Comparison of ENCODE assay signal across 9 mouse cellular contexts in the genomic region with DNA sequence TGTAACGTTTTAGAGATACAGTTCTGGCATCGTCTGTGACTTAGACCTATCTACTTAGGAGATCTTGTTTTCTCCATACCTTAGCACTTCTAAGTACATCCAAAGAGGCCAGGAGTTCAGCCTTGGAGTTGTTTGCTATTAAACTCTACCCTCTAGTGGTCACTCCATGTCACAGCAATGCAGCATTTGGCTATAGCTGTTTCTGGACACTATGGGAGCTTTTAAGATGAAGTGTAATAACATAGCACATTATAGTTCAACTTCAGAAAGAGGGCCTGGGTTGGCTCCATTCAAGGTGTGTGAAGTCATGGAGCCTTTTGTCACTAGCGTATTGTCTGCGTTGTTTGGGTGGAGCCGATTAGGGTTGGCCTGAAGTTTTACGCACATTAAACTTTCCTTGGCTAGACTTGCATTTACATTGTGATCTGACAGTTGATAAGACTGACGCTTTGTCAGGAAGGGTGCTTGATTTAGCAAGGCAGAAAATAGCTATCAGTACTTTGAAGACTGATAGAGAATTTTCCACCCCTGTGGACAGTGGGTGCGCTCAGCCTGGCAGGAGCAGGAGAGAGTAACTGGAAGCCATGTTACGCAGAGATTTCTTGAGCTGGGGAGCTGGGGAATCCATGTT.
DNase-seq lines count a peak whose midpoint lies in the region; ATAC-seq and TF ChIP-seq lines count a peak whose summit lies in the region.
"Had no signal": no experiment of that assay in that cellular context is flagged by ENCODE, and none has a peak within 500 bp of the region (broad histone marks: within the 10 kb centered on the region; RNA-seq: fewer than 3 reads in every experiment).

No protein-coding gene starts in this region.

- no peak overlapping the region for H3K4me2 ChIP-seq in forebrain, postnatal 0 days (ENCODE audit: low read depth)
- H3K4me2 ChIP-seq: heart, embryonic 13.5 days had no signal

- intact Hi-C loops in left cerebral cortex, adult 2 months (cut with DNase I) = loop anchor here (1.0 to 5.0 kb wide), 2 partner anchors 154 to 169 kb away; no protein-coding TSS in a partner anchor

- peak in 1 of 2 experiments; percentile 31 for DNase-seq in left cerebral cortex, adult 2 months (ENCODE audit: extremely low spot score in 1 of 2, low spot score in 2 of 2)
- no peak for DNase-seq in left cerebral cortex, adult 11 months (ENCODE audit: low spot score)
- DNase-seq in G1E (ENCODE audit: low spot score) (peak; percentile 9), liver (peak; percentile 23)
- DNase-seq in c-Kit-negative CD71-positive TER-119-positive erythroid progenitor cells, embryonic 14.5 days (ENCODE audit: low read depth, low spot score) = peak; percentile 2
- peak; percentile 78 for DNase-seq in forebrain, postnatal 0 days
- DNase-seq in retina, embryonic 14.5 days (ENCODE audit: low spot score) = peak; percentile 88
- DNase-seq in urinary bladder, postnatal 36 days (ENCODE audit: low spot score in 2 of 2) = no peak

- H3K4me3 ChIP-seq in left cerebral cortex, adult 2 months = no peak overlapping the region
- H3K4me3 ChIP-seq in G1E (ENCODE audit: low read depth, low read length) = no peak overlapping the region
- H3K4me3 ChIP-seq in forebrain, postnatal 0 days (ENCODE audit: low read depth, low read length) = no peak overlapping the region
- H3K4me3 ChIP-seq: heart, embryonic 13.5 days had no signal

- WGBS in forebrain, postnatal 0 days = 50% methylated on average over 9 of the region's 9 CpGs

- H3K36me3 ChIP-seq in G1E (replicated peaks) = no peaks in the 10 kb centered on the region
- no peaks in the 10 kb centered on the region for H3K36me3 ChIP-seq in forebrain, postnatal 0 days (ENCODE audit: insufficient read depth)
- H3K36me3 ChIP-seq: heart, embryonic 13.5 days had no signal

- peak; percentile 95 for TF ChIP-seq CTCF in left cerebral cortex, adult 2 months (IDR thresholded peaks at IDR 0.05)
- peak; percentile 53 for TF ChIP-seq CTCF in G1E (IDR thresholded peaks at IDR 0.05; ENCODE audit: low read depth, low read length)
- peak; percentile 88 for TF ChIP-seq CTCF in forebrain, postnatal 0 days (IDR thresholded peaks at IDR 0.05; ENCODE audit: low read depth)

- H3K9ac ChIP-seq in forebrain, postnatal 0 days = no peak overlapping the region
- H3K9ac ChIP-seq: heart, embryonic 13.5 days had no signal

- H3K27ac ChIP-seq in left cerebral cortex, adult 2 months = no peak overlapping the region
- no peak overlapping the region for H3K27ac ChIP-seq in forebrain, postnatal 0 days (ENCODE audit: low read depth, low read length)
- H3K27ac ChIP-seq: heart, embryonic 13.5 days had no signal

- H3K27me3 ChIP-seq in G1E (ENCODE audit: insufficient read depth, low read length) = no peaks in the 10 kb centered on the region; the same call in 1 of the 2 replicates
- no peaks in the 10 kb centered on the region for H3K27me3 ChIP-seq in forebrain, postnatal 0 days (ENCODE audit: insufficient read depth, low read length)

- ATAC-seq in G1E (ENCODE audit: extremely low read depth, insufficient number of reproducible peaks, low FRiP score, poor library complexity, severe bottlenecking) = peak; percentile 34; the same call in 1 of the 2 replicates
- ATAC-seq in forebrain, postnatal 0 days = peak; percentile 19

- H3K9me3 ChIP-seq in G1E (replicated peaks) = no peaks in the 10 kb centered on the region
- H3K9me3 ChIP-seq in forebrain, postnatal 0 days (ENCODE audit: low read length) = no peaks in the 10 kb centered on the region
- H3K9me3 ChIP-seq: heart, embryonic 13.5 days had no signal

- no peaks in the 10 kb centered on the region for H3K4me1 ChIP-seq in G1E (ENCODE audit: insufficient read depth, low read depth, low read length)
- H3K4me1 ChIP-seq in forebrain, postnatal 0 days (ENCODE audit: insufficient read depth) = peaks cover 4% of the 10 kb centered on the region; the same call in 1 of the 2 replicates

Comparison
In these comparisons a context has a peak if more than half of its experiments do, and no peak if none do; other contexts are left out.
1. DNase-seq: peak in G1E (single experiment), c-Kit-negative CD71-positive TER-119-positive erythroid progenitor cells, embryonic 14.5 days (single experiment), forebrain, postnatal 0 days (single experiment), liver (single experiment) and retina, embryonic 14.5 days (single experiment); none in left cerebral cortex, adult 11 months (single experiment) and urinary bladder, postnatal 36 days (0 of 2).
2. Peak in every context shown above with its lines, with median percentiles within 50 percentile points of each other: CTCF ChIP-seq.